Mouse (Mus musculus): ENCODE measurements at regions not wholly inside any gene's neighbourhood (a gene's known extent, or its start where the extent isn't known, plus 50 kb on each side); places are given as distances from the start of the nearest gene placed in this dataset.

DNA sequence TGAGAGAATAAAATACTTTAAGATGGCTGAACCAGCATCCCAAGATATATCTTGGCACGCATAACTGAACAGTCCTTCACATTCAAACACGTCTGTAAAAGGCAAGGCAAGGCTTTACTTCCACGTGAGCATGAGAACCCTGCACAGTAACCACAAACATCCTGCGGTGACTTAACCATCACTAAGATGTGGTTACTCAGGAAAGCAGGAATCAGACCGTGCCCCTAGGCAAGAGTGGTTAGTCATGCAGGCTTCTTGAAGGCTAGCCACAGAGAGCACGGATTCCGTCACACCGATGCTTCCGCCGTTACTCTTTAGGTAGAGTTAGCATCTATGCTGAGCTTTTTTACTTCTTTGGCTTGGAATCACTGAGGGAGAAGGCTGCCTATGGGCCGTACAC lies 266.8 kb downstream of the Barhl2 start:
- no peak for DNase-seq (ENCODE audit: low spot score)

DNA sequence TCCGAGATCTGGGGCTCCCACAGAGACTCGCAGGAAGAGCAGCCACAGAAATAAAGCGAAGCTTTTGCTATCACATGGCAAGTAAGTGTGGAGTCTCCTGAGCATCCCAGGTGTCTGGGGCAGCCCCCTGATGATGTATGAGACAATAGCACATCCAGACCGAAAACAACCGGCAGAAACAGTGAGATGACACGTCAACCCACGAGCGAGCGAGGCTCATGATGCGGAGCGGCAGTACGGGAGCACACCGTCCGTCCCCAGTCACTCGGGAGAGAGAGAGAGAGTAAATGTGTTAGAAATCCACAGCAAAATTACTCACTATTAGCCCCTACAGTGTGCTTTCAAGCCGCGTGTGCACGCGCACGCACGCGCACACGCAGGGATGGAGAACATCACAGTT lies 276.2 kb downstream of the Barhl2 start:
- no peak for DNase-seq (ENCODE audit: low spot score)

DNA sequence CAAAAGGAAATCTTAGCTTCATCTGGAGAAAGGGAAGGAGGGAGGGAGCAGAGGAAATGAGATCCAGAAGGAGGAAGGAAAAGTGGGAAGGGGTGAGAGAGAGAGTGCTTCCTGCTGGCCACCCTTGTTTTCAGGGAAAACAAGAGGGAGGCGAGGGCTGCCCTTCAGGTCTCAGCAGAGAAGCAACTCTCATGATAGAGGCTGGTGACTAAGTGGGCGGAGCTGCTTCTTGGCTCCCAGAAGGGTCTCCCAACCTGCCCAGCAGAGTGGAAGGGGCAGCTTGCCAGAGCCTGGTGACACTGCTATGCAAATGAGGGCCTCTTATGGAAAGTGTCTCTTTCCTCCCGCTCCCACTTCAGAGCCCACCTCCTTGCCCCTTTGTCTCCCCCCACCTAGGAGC lies 285.8 kb downstream of the Barhl2 start:
- DNase-seq (ENCODE audit: low spot score): no peak

DNA sequence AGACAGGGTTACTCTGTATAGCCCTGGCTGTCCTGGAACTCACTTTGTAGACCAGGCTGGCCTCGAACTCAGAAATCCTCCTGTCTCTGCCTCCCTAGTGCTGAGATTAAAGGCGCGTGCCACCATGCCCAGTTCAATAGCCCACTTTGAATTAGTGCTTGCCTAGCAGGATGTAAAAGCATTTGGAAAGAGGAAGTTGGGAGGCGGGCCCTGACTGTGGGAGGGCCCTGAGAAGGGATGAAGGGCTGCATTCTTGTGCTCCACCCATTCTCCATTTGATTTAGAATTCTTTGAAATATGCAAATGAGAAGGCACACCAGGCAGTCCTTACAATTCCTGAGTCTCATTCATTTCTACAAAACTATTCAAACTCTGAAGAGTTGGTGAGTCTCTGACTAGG lies 287.6 kb downstream of the Barhl2 start:
- DNase-seq (ENCODE audit: low spot score): no peak

DNA sequence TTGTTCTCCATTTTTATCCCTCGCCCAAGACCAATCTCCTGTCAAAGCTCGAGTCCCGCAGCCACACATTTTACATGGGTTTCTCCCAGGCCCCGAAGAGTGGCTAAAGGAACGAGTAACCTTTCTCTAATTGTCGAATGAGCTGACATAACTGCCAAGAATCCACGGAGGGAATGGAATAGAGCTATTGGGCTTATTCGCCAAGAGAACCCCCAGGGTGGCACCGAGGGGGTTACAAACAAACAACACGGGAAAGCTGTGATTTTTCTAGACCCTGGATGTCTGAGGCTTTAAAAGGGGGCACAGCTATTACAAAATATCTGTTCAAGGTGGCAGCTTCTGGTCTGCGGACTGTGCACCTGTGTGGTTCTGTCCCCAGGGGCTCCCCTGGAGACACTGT lies 290.4 kb downstream of the Barhl2 start:
- DNase-seq (ENCODE audit: low spot score): no peak

DNA sequence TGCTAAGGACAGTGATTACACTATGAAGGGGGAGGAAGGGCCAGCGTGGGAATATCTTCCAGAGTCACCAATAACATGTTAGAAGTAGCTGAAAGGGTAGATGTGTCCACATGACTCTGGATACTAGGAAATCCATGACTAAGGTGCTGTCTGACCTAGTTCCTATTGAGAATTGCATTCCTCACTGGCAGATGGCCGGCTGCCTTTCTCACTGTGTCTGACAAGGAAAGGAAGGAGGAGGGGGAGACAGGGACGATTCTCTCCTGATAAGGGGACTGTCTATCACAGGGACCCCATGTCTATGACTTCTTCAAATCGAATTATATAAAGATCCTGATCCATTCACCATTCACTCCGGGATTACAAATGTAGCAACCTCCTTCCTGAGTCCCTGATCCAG lies 289.9 kb downstream of the Zfp326 start:
- DNase-seq (ENCODE audit: low spot score): no peak

DNA sequence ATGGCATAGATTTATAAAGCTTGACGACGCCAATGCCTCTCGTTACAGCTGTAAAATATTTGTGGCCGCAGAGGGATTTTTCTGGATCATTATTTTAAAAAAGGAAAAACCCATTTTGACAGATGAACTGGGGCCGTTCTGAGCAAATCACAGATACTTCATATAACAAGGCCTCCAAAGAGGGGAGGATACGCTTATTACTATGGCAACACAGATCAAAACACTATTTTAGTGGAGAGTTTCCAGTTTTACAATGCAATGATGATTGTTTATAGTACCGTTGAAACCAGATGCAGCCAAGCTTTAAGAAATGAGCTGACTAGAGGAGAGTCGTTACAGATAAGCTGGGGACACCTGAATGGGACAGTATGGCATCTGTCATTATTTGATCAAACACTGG lies 287.8 kb downstream of the Zfp326 start:
- DNase-seq (ENCODE audit: low spot score): no peak

DNA sequence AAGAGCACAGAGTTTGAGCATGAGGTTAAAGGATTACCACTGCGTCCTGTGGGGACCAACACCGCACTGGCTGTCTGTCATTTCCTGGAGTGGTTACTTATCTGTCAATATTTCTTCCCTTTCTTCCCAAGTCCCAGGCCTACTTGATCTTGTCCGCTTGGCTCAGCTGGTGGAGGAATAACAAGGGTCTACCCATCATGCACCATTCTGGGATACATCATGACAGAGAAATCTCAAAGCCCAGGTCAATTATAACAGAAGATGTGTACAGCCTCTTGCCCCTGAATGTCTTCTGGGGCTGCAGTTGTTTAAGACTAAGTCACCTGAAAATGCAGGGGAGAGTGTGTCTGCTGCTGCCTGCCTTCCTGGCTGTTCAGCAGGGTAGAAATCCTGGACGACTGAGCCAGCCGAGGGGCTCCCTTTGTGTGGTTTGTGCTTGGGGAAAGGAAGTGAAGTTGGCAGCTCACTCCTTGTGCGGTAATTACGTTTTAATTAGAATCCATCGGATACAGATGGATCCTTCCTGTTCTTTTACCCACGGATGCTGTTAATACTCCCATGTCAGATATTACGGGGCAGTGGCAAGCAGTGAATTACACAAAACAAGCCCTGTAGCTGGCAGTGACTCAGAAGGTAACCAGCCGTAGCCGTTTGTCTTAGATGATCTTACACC lies 286.8 kb downstream of the Zfp326 start:
- DNase-seq (ENCODE audit: low spot score): no peak

DNA sequence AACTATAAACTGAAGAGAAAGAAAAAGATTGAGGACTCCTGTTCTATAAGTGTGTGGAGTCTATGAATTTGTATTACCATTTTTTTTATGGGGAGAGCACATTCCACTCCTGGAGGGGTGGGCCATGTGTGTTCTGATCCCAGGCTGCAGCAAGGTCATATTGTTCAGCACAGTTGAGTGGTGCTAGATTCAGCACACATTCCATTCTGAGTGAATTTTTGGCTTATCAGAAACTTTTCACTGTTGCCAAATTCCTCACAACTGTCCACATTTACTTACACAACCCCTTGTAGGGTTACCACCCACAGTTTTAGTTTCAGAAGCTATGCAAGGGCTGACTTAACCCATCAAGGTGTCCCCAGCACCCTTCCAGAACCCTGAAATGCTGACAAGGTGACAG lies 262.7 kb downstream of the Zfp326 start:
- DNase-seq (ENCODE audit: low spot score): no peak

DNA sequence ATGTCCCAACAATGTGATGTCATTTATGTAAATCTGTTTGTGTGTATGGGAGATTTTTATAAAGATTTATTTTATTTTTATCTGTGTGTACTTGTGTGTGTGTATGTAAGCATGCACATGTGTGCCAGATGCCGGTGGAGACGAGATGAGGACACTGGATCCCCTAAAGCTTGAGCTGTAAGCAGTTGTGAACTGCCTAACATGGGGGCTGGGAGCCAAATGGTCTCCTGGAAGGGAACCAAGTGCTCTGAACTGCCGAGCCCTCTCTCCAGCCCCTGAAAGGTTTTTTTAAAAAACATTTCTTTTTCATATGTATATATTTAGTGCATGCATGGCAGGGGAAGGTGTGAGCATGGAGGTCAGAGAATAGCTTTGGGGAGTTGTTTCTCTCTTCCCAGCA lies 246.6 kb downstream of the Zfp326 start:
- DNase-seq (ENCODE audit: low spot score): no peak

DNA sequence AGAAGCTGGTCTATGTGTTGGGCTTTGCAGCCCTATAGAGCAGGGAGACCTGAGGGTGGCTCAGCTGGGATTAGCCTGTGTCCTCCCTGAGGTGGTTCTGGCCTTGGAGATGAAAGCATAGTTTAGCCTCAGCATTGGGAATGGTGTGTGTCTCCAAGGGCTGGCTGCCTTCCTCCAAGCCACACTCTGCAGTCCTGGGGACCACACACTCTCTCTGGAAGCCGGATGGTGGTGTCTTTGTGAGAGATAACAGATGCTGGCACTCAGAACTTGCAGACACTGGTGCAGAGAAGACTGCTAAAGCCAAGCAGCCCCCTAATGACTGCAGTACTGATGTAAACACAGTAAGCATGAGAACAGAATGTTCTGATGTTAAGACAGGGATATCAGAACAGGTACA lies 243.2 kb downstream of the Zfp326 start:
- no peak for DNase-seq (ENCODE audit: low spot score)

DNA sequence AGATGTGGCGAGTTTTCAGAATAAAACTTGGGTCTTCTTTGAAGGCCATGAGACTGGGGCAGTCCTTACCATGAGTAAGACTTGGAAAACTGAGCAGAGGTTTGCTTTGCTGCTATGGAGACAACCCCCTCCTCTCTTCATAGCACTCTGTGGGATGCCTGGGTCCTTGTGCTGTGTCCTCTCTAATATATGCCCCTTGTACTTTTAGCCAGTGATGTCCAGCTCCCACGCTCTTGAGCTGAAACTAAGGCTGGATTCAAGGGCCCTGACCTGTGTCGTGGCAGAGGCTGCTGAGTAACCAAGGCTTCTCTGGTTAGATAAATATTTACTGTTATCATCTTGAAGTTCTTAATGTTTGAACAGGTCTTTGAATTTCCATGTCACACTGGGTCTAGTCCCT lies 236.8 kb downstream of the Zfp326 start:
- DNase-seq (ENCODE audit: low spot score): no peak

DNA sequence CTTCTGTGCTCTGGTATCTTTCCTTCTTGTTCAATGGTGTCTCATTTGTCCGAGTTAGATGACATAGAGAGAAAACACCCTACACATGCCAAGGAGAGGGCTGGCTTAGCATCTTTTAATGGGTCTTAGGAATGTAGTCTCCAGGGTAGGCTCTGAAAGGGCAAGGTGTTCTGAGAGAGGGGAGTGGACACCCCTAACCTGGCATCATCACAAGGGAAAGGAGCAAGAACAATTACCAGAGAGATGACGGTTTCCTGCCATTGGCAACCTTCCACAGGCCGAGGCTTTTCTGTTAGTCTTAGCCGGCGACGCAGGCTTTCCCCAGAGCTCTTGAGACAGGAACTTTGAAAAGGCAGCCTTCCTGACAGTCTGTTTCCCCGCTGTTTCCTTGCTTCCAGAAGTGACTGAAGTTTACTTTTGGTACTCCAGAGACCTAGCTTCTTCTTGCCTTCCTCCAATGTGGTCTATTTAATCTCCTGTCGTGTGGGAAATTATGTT lies 232.2 kb downstream of the Zfp326 start:
- no peak for DNase-seq (ENCODE audit: low spot score)

DNA sequence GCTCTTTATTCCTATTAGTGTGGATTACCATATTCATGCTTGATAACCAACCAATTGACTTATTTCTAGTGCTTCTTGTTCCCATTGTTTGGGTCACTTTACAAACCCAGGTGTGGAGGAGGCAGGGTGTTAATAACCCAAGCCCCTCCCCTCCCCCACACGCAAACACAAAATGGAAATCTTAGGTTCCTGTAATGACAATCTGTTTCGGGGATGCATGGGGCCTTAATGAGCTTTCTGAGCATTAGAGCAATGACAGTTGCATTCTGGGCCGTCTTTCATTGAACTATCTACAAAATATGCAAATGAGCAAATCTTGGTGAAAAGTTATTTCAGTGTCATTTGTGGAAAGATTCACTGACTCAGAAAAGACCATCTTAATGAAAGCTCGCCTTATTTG lies 225.9 kb downstream of the Zfp326 start:
- no peak for DNase-seq (ENCODE audit: low spot score)

DNA sequence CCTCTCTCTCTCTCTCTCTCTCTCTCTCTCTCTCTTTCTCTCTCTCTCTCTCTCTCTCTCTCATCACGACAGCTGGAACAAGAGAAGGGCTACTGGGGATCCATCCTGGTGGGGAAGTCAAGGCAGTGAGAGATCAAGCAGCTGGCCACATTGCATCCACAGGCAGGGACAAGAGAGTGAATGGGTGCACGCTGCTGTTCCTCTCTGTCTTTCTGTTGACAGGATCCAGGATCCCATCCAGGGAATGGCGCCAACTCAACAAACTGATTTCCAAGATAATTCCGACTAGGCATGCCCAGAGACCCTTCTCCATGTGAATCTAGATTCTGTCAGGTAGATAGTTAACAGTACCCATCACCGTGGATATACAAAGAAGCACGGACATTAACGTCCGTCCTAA lies 222.5 kb downstream of the Zfp326 start:
- DNase-seq (ENCODE audit: low spot score): no peak

DNA sequence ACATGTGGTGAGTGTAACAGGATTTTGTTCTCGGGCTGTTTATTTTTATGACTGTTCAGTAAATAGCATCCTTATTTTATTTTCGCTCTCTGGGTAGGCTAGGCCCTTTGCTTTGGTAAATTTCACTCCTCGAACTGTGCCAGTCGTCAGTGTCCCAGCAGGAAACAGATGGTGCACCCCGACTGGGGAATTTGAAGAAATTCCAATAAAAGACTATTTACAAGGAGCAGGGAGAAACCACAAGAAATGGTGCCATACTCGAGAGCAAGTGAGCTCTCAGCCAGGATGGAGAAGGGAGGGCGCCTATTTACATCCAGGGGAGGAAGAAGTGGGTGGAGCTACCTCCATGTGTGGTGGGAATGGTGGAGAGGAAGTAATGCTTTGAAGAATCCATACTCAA lies 213.0 kb downstream of the Zfp326 start:
- DNase-seq (ENCODE audit: low spot score): no peak

DNA sequence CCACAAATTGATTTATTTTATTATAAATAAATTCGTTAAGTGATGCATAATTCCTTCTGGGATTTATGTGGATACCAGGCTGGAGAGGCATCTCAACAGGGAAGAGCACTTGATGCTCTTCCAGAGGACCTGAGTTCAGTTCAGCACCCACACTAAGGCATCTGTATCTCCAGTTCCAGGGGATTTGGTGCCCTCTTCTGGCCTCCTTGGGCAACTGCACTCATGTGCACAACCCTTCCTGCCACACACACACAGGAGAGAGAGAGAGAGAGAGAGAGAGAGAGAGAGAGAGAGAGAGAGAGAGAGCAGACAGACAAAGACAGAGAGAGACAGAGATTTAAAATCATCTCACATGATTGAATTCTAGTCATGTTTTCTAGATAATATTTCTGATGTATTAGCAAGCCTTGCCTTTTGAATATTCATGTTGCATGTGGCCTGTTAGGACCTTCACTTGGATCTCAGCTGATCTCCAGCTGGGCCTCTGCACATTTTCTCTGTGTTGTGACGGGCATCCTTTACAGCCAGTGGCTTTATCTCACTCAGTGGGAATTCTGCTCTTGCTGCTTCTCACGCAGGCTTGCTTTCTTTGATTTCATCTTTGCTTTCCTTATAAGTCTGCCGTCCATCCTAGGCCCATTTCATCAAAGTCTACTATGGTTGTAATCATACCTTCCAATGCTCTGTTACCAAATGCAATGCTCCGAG lies 212.3 kb downstream of the Zfp326 start:
- no peak for DNase-seq (ENCODE audit: low spot score)

DNA sequence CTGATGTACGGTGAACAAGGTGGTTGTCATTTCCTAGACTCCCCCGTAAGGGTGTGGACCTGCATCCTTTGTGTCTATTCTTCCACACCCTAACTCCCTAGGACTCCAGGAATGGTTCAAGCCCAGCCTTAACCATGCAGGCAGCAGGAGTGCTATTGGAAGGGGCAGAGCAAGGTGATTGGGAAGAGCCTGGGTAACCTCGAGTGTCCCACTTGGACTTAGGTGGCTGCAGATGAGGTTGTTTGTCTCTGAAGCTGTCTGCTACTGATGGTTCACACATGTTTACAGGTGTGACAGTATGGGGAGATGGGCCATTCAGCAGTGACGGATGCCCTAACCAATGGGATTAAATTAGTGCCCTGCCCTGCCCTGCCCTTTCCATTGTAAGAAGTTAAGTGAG lies 207.4 kb downstream of the Zfp326 start:
- DNase-seq (ENCODE audit: low spot score): no peak

DNA sequence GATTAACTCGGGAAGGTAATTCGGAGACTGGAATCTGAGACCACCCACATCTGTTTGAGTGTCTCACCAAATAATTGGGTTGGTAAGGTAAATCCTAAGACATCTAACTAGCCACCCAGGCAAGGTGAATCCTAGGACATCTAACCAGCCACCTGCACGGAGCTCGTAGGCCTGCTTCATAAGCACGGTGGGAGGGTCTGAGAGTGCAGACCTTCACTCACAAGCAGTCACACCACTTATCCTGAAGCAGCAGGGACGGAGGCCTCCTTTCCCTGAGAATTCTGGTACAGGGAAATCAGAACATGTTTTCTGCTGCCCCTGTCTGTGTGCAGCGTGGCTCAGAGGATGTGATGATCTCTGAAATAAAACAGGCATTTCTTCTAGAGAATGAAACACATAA lies 206.5 kb downstream of the Zfp326 start:
- no peak for DNase-seq (ENCODE audit: low spot score)

DNA sequence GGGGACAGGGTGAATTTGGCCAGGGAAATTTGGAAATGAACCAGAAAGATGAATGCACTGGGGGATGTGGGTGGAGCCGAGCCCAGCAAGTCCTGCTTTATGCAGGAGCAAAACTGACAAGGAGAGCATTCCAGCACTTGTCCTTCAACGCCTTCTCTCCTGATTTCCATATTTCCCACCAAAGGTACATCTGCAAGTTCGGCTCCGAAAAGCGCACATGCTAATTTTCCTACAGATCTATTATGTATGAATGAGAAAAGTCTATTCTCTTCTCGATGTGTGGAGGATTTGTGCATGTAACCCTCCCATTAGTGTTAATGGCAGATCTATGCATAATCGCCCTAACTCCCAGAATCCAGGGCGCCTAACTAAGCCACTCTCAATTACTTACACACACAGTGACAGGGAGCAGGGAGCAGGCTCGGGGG lies 190.8 kb downstream of the Zfp326 start:
- no peak for DNase-seq (ENCODE audit: low spot score)

DNA sequence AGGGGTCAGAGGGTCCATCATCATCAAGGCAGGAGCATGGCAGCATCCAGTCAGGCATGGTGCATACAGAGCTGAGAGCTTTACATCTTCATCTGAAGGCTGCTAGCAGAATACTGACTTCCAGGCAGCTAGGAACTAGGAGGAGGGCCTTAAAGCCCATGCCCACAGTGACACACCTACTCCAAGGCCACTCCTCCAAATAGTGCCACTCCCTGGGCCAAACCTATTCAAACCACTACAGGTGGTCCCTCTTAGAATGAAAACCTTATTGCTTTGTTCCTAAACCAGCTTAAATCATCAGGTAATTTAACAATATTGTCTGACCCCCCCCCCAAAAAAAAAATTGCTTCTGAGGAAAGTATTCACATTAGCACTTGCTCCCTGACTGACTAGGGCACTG lies 190.3 kb downstream of the Zfp326 start:
- DNase-seq (ENCODE audit: low spot score): no peak

DNA sequence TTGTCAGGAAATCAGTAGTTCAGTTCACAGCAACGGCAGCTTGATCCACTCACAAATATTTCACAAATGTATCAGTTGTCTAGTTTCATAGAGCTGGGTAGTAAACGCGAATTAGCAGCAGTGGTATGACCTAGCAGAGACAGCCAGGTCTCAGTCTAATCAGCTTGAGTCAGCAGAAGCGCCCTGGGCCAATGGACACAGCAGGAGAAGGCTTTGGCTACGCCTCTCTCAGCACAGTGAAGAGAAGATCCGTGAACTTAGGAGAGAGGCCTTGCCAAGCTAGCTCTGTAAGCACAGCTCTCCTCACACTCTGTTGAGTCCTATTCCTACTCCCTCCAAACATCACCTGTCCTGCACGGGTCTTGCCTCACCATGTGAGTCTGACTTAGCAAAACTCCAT lies 188.0 kb downstream of the Zfp326 start:
- no peak for DNase-seq (ENCODE audit: low spot score)

DNA sequence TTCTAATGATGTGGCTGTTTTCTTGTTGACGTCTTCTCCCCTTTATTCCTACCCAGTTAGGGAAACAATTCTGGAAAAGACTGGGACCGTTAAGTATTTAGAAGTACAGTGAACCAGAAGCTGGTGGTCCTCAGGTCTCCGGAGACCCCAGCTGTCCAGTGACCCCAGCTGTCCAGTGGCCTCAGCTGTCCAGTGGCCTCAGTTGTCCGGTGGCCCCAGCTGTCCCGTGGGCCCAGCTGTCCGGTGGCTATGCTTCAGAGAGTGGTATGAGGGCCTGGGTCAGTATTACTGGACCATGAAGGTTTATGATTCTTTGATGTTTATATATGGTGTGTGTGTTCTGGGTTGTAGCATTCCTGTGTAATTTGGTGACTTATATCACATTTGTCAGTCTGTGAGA lies 186.6 kb downstream of the Zfp326 start:
- DNase-seq (ENCODE audit: low spot score): no peak

DNA sequence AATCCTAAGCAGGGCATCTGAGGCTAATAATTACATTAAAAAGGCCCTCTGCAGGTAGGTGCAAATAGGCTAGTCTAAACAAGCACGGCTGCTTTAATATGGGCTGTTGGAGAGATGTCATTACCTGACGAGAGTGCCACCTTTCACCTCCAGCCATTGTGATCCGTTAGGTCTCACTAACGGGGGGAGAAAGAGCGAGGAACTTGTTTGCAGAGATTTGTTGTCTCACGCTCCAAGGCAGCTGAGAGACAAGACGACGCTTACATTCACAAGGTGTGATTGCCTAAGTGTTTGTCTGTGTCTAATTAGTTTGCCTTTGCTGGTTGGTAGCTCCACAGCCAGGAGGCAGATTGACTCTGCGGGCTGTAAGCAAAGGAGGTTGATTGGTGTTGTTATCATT lies 180.3 kb downstream of the Zfp326 start:
- no peak for DNase-seq (ENCODE audit: low spot score)
